Mouse (Mus musculus): ENCODE results near the gene C330007P06Rik. TPM values are rescaled to one million over a fixed set of nuclear protein-coding genes. Genes with fewer than 3 reads are reported as not detected.
"Not testable (repeated sequence)": the region's sequence is repeated elsewhere in the genome, so short reads cannot be mapped to it uniquely, and the experiment has no call there.

The C330007P06Rik gene
- polyA plus RNA-seq, 1 experiment from 2014 or later, result 21.2 TPM

GRCm38 (mm10) chrX:36807360-36808317 lies 66.3 kb downstream of the C330007P06Rik start:
- no peaks in the 10 kb centered on the region for H3K27me3 ChIP-seq (replicated peaks; ENCODE audit: insufficient read depth, low read length)
- H3K9me3 ChIP-seq (ENCODE audit: low read length), result no peaks in the 10 kb centered on the region
- peak; percentile 79 for TF ChIP-seq CTCF (IDR thresholded peaks at IDR 0.05)
- TF ChIP-seq EP300 (IDR thresholded peaks at IDR 0.05), result peak; percentile 44
- H3K4me1 ChIP-seq (ENCODE audit: insufficient read depth, low read depth, low read length), result peaks cover 4% of the 10 kb centered on the region; the same call in 1 of the 2 replicates
- peak overlapping the region; percentile 68 for H3K27ac ChIP-seq (ENCODE audit: low read length)
- no peaks in the 10 kb centered on the region for H3K36me3 ChIP-seq (ENCODE audit: insufficient read depth, low read length)
- H3K4me2 ChIP-seq (replicated peaks; ENCODE audit: low read depth, low read length), result peak overlapping the region; percentile 39
- no peak overlapping the region for H3K9ac ChIP-seq (replicated peaks; ENCODE audit: low read depth)
- H3K4me3 ChIP-seq (ENCODE audit: low read depth, low read length), result peak overlapping the region; percentile 25
- 13% methylated on average over 45 of the region's 45 CpGs for WGBS
- peak; percentile 95 for DNase-seq (ENCODE audit: low spot score)
- ATAC-seq, result peak; percentile 94

- Histone ChIP-seq H3K27me3 (replicated peaks; ENCODE audit: insufficient read depth, low read length) (no peaks in the 10 kb centered on the region), H3K9ac (replicated peaks; ENCODE audit: low read depth) (no peak overlapping the region), H3K36me3 (ENCODE audit: insufficient read depth, low read length) (no peaks in the 10 kb centered on the region), H3K9me3 (ENCODE audit: low read length) (no peaks in the 10 kb centered on the region), H3K4me3 (ENCODE audit: low read depth, low read length) (no peak overlapping the region), H3K27ac (ENCODE audit: low read length) (no peak overlapping the region), H3K4me2 (replicated peaks; ENCODE audit: low read depth, low read length) (no peak overlapping the region), H3K4me1 (ENCODE audit: insufficient read depth, low read depth, low read length) (peaks cover 4% of the 10 kb centered on the region; the same call in 1 of the 2 replicates)
- DNase-seq (ENCODE audit: low spot score) (no peak), ATAC-seq (no peak)
- WGBS, result 57% methylated on average over 5 of the region's 5 CpGs
- TF ChIP-seq CTCF (IDR thresholded peaks at IDR 0.05) (no peak), EP300 (IDR thresholded peaks at IDR 0.05) (no peak)
Measured at GRCm38 (mm10) chrX:36805466-36806235, 68.3 kb downstream of the C330007P06Rik start.

- Histone ChIP-seq H3K9ac (replicated peaks; ENCODE audit: low read depth) (no peak overlapping the region), H3K27ac (ENCODE audit: low read length) (no peak overlapping the region), H3K4me1 (ENCODE audit: insufficient read depth, low read depth, low read length) (peaks cover 4% of the 10 kb centered on the region; the same call in 1 of the 2 replicates), H3K9me3 (ENCODE audit: low read length) (no peaks in the 10 kb centered on the region), H3K4me2 (replicated peaks; ENCODE audit: low read depth, low read length) (no peak overlapping the region), H3K27me3 (replicated peaks; ENCODE audit: insufficient read depth, low read length) (no peaks in the 10 kb centered on the region), H3K36me3 (ENCODE audit: insufficient read depth, low read length) (no peaks in the 10 kb centered on the region), H3K4me3 (ENCODE audit: low read depth, low read length) (no peak overlapping the region)
- peak; percentile 89 for DNase-seq (ENCODE audit: low spot score)
- 30% methylated on average over 5 of the region's 5 CpGs for WGBS
- ATAC-seq, result peak; percentile 60
- TF ChIP-seq CTCF (IDR thresholded peaks at IDR 0.05) (0 out of 2 replicates have a peak, but pooled peaks have one; percentile 7), EP300 (IDR thresholded peaks at IDR 0.05) (no peak)
Measured at GRCm38 (mm10) chrX:36804196-36804595, 69.7 kb downstream of the C330007P06Rik start.

GRCm38 (mm10) chrX:36803189-36803588 lies 70.7 kb downstream of the C330007P06Rik start:
- no peak overlapping the region for H3K27ac ChIP-seq (ENCODE audit: low read length)
- H3K36me3 ChIP-seq (ENCODE audit: insufficient read depth, low read length), result no peaks in the 10 kb centered on the region
- WGBS, result 59% methylated on average over 5 of the region's 5 CpGs
- H3K27me3 ChIP-seq (replicated peaks; ENCODE audit: insufficient read depth, low read length), result no peaks in the 10 kb centered on the region
- no peak overlapping the region for H3K4me2 ChIP-seq (replicated peaks; ENCODE audit: low read depth, low read length)
- no peak overlapping the region for H3K9ac ChIP-seq (replicated peaks; ENCODE audit: low read depth)
- H3K4me1 ChIP-seq (ENCODE audit: insufficient read depth, low read depth, low read length), result peaks cover 4% of the 10 kb centered on the region; the same call in 1 of the 2 replicates
- TF ChIP-seq CTCF (IDR thresholded peaks at IDR 0.05), result no peak
- no peak for TF ChIP-seq EP300 (IDR thresholded peaks at IDR 0.05)
- no peaks in the 10 kb centered on the region for H3K9me3 ChIP-seq (ENCODE audit: low read length)
- H3K4me3 ChIP-seq (ENCODE audit: low read depth, low read length), result no peak overlapping the region
- DNase-seq (ENCODE audit: low spot score) (no peak), ATAC-seq (no peak)

- H3K27ac ChIP-seq (ENCODE audit: low read length), result no peak overlapping the region
- H3K27me3 ChIP-seq (replicated peaks; ENCODE audit: insufficient read depth, low read length), result no peaks in the 10 kb centered on the region
- H3K4me3 ChIP-seq (ENCODE audit: low read depth, low read length), result no peak overlapping the region
- ATAC-seq, result no peak
- H3K4me1 ChIP-seq (ENCODE audit: insufficient read depth, low read depth, low read length), result no peaks in the 10 kb centered on the region
- no peak for TF ChIP-seq EP300 (IDR thresholded peaks at IDR 0.05)
- TF ChIP-seq CTCF (IDR thresholded peaks at IDR 0.05), result no peak
- no peak overlapping the region for H3K4me2 ChIP-seq (replicated peaks; ENCODE audit: low read depth, low read length)
- DNase-seq (ENCODE audit: low spot score), result no peak
- no peak overlapping the region for H3K9ac ChIP-seq (replicated peaks; ENCODE audit: low read depth)
- 31% methylated on average over 6 of the region's 6 CpGs for WGBS
- no peaks in the 10 kb centered on the region for H3K9me3 ChIP-seq (ENCODE audit: low read length)
- H3K36me3 ChIP-seq (ENCODE audit: insufficient read depth, low read length), result no peaks in the 10 kb centered on the region
Measured at GRCm38 (mm10) chrX:36799131-36799879, 74.6 kb downstream of the C330007P06Rik start.

GRCm38 (mm10) chrX:36796734-36797133 lies 77.2 kb downstream of the C330007P06Rik start:
- not testable (repeated sequence) for H3K4me1 ChIP-seq (ENCODE audit: insufficient read depth, low read depth, low read length); H3K36me3 ChIP-seq (ENCODE audit: insufficient read depth, low read length); DNase-seq (ENCODE audit: low spot score); H3K9me3 ChIP-seq (ENCODE audit: low read length); H3K27me3 ChIP-seq (replicated peaks; ENCODE audit: insufficient read depth, low read length); H3K9ac ChIP-seq (replicated peaks; ENCODE audit: low read depth); ATAC-seq
- Histone ChIP-seq H3K4me3 (ENCODE audit: low read depth, low read length) (peak overlapping the region; percentile 60), H3K4me2 (replicated peaks; ENCODE audit: low read depth, low read length) (peak overlapping the region; percentile 58), H3K27ac (ENCODE audit: low read length) (peak overlapping the region; percentile 92; the same call in 1 of the 2 replicates)
- 46% methylated on average over 8 of the region's 8 CpGs for WGBS

Data from lung, postnatal 0 days (tissue).